Mouse (Mus musculus): ENCODE results near the gene Prss42.

GRCm38 (mm10) chr9:110774403-110775268, 23.3 kb upstream of the Prss42 start:
- no peak for TF ChIP-seq CTCF (IDR thresholded peaks at IDR 0.05; ENCODE audit: low read depth, low read length)
- no peak for TF ChIP-seq POLR2A (IDR thresholded peaks at IDR 0.05; ENCODE audit: borderline replicate concordance, low read depth, low read length)

All from bone marrow macrophage, adult 2 months (primary cell).